Mouse (Mus musculus): ENCODE measurements around the gene Mfsd13b. TPM values are rescaled to one million over a fixed set of nuclear protein-coding genes. Genes with fewer than 3 reads are reported as not detected.
"Not testable (repeated sequence)": the region's sequence is repeated elsewhere in the genome, so short reads cannot be mapped to it uniquely, and the experiment has no call there.

Gene Mfsd13b
- not detected in 2 replicates for polyA plus RNA-seq (2012; ENCODE audit: insufficient read depth, insufficient read length, missing spikeins)

GRCm38 (mm10) chr7:120982200-120982841 is at the start of gene Mfsd13b, which contains the start of gene Cdr2:
TSS of gene Mfsd13b (plus strand) at chr7:120982509.
TSS of gene Cdr2 (minus strand) at chr7:120982312.
- peaks cover 4% of the 10 kb centered on the region; the same call in 1 of the 2 replicates for H3K4me1 ChIP-seq (ENCODE audit: control insufficient read depth, insufficient read depth, insufficient read length, low read length)
- peak within 1 kb of the TSS; percentile 91 for H3K27ac ChIP-seq (replicated peaks; ENCODE audit: low read depth, low read length)
- peak within 1 kb of the TSS; percentile 75 for H3K4me3 ChIP-seq (ENCODE audit: insufficient read depth, low read depth, low read length)

GRCm38 (mm10) chr7:120933110-120933509 is 49.2 kb upstream of the Mfsd13b start:
- Histone ChIP-seq H3K4me3 (ENCODE audit: insufficient read depth, low read depth, low read length) (no peak overlapping the region), H3K27ac (replicated peaks; ENCODE audit: low read depth, low read length) (no peak overlapping the region)

GRCm38 (mm10) chr7:120933680-120934195 is 48.6 kb upstream of the Mfsd13b start:
- H3K4me3 ChIP-seq (ENCODE audit: insufficient read depth, low read depth, low read length) = no peak overlapping the region
- H3K4me1 ChIP-seq (ENCODE audit: control insufficient read depth, insufficient read depth, insufficient read length, low read length) = no peaks in the 10 kb centered on the region
- no peak overlapping the region for H3K27ac ChIP-seq (replicated peaks; ENCODE audit: low read depth, low read length)

More at GRCm38 (mm10) chr7:120933110-120933509, 49.2 kb upstream of the Mfsd13b start:
- H3K4me1 ChIP-seq (ENCODE audit: control insufficient read depth, insufficient read depth, insufficient read length, low read length) = no peaks in the 10 kb centered on the region

GRCm38 (mm10) chr7:120934716-120935115 is 47.6 kb upstream of the Mfsd13b start:
- H3K4me3 ChIP-seq (ENCODE audit: insufficient read depth, low read depth, low read length) = no peak overlapping the region
- no peak overlapping the region for H3K27ac ChIP-seq (replicated peaks; ENCODE audit: low read depth, low read length)
- no peaks in the 10 kb centered on the region for H3K4me1 ChIP-seq (ENCODE audit: control insufficient read depth, insufficient read depth, insufficient read length, low read length)

- H3K4me3 ChIP-seq (ENCODE audit: insufficient read depth, low read depth, low read length) = no peak overlapping the region
- no peak overlapping the region for H3K27ac ChIP-seq (replicated peaks; ENCODE audit: low read depth, low read length)
Measured at GRCm38 (mm10) chr7:120936522-120936921, 45.8 kb upstream of the Mfsd13b start.

GRCm38 (mm10) chr7:120938206-120938605 is 44.1 kb upstream of the Mfsd13b start:
- H3K4me1 ChIP-seq (ENCODE audit: control insufficient read depth, insufficient read depth, insufficient read length, low read length) = no peaks in the 10 kb centered on the region
- no peak overlapping the region for H3K27ac ChIP-seq (replicated peaks; ENCODE audit: low read depth, low read length)
- no peak overlapping the region for H3K4me3 ChIP-seq (ENCODE audit: insufficient read depth, low read depth, low read length)

More at GRCm38 (mm10) chr7:120936522-120936921, 45.8 kb upstream of the Mfsd13b start:
- no peaks in the 10 kb centered on the region for H3K4me1 ChIP-seq (ENCODE audit: control insufficient read depth, insufficient read depth, insufficient read length, low read length)

GRCm38 (mm10) chr7:120940343-120940742 is 42.0 kb upstream of the Mfsd13b start:
- H3K4me3 ChIP-seq (ENCODE audit: insufficient read depth, low read depth, low read length) = no peak overlapping the region
- no peaks in the 10 kb centered on the region for H3K4me1 ChIP-seq (ENCODE audit: control insufficient read depth, insufficient read depth, insufficient read length, low read length)
- no peak overlapping the region for H3K27ac ChIP-seq (replicated peaks; ENCODE audit: low read depth, low read length)

GRCm38 (mm10) chr7:120941214-120941613 is 41.1 kb upstream of the Mfsd13b start:
- Histone ChIP-seq H3K4me1 (ENCODE audit: control insufficient read depth, insufficient read depth, insufficient read length, low read length) (no peaks in the 10 kb centered on the region), H3K27ac (replicated peaks; ENCODE audit: low read depth, low read length) (no peak overlapping the region), H3K4me3 (ENCODE audit: insufficient read depth, low read depth, low read length) (no peak overlapping the region)

- Histone ChIP-seq H3K27ac (replicated peaks; ENCODE audit: low read depth, low read length) (no peak overlapping the region), H3K4me1 (ENCODE audit: control insufficient read depth, insufficient read depth, insufficient read length, low read length) (no peaks in the 10 kb centered on the region), H3K4me3 (ENCODE audit: insufficient read depth, low read depth, low read length) (no peak overlapping the region)
Measured at GRCm38 (mm10) chr7:120942506-120942905, 39.8 kb upstream of the Mfsd13b start.

- H3K27ac ChIP-seq (replicated peaks; ENCODE audit: low read depth, low read length) = no peak overlapping the region
- no peaks in the 10 kb centered on the region for H3K4me1 ChIP-seq (ENCODE audit: control insufficient read depth, insufficient read depth, insufficient read length, low read length)
- H3K4me3 ChIP-seq (ENCODE audit: insufficient read depth, low read depth, low read length) = no peak overlapping the region
Measured at GRCm38 (mm10) chr7:120943936-120944509, 38.3 kb upstream of the Mfsd13b start.

GRCm38 (mm10) chr7:120953591-120953990 is 28.7 kb upstream of the Mfsd13b start:
- H3K4me3 ChIP-seq (ENCODE audit: insufficient read depth, low read depth, low read length); H3K4me1 ChIP-seq (ENCODE audit: control insufficient read depth, insufficient read depth, insufficient read length, low read length); H3K27ac ChIP-seq (replicated peaks; ENCODE audit: low read depth, low read length): not testable (repeated sequence)

- Histone ChIP-seq H3K27ac (replicated peaks; ENCODE audit: low read depth, low read length) (no peak overlapping the region), H3K4me1 (ENCODE audit: control insufficient read depth, insufficient read depth, insufficient read length, low read length) (no peaks in the 10 kb centered on the region; the same call in 1 of the 2 replicates), H3K4me3 (ENCODE audit: insufficient read depth, low read depth, low read length) (no peak overlapping the region)
Measured at GRCm38 (mm10) chr7:120960116-120960515, 22.2 kb upstream of the Mfsd13b start.

GRCm38 (mm10) chr7:120960601-120961000 is 21.7 kb upstream of the Mfsd13b start:
- no peaks in the 10 kb centered on the region; the same call in 1 of the 2 replicates for H3K4me1 ChIP-seq (ENCODE audit: control insufficient read depth, insufficient read depth, insufficient read length, low read length)
- no peak overlapping the region for H3K27ac ChIP-seq (replicated peaks; ENCODE audit: low read depth, low read length)
- no peak overlapping the region for H3K4me3 ChIP-seq (ENCODE audit: insufficient read depth, low read depth, low read length)

- H3K4me1 ChIP-seq (ENCODE audit: control insufficient read depth, insufficient read depth, insufficient read length, low read length) = no peaks in the 10 kb centered on the region; the same call in 1 of the 2 replicates
- no peak overlapping the region for H3K4me3 ChIP-seq (ENCODE audit: insufficient read depth, low read depth, low read length)
- no peak overlapping the region for H3K27ac ChIP-seq (replicated peaks; ENCODE audit: low read depth, low read length)
Measured at GRCm38 (mm10) chr7:120961893-120962292, 20.4 kb upstream of the Mfsd13b start.

- Histone ChIP-seq H3K4me3 (ENCODE audit: insufficient read depth, low read depth, low read length) (no peak overlapping the region), H3K4me1 (ENCODE audit: control insufficient read depth, insufficient read depth, insufficient read length, low read length) (no peaks in the 10 kb centered on the region), H3K27ac (replicated peaks; ENCODE audit: low read depth, low read length) (no peak overlapping the region)
Measured at GRCm38 (mm10) chr7:120963126-120963525, 19.2 kb upstream of the Mfsd13b start.

All from brown adipose tissue, adult 24 weeks (tissue).